Mouse (Mus musculus): ENCODE results near the gene Ttc21b. TPM values are rescaled to one million over a fixed set of nuclear protein-coding genes. Genes with fewer than 3 reads are reported as not detected.

The Ttc21b gene
- total RNA-seq (2023), result 1 to 10 TPM in 1 of 2 experiments, under 1 TPM in 1; 0.75 to 1.1 TPM

GRCm38 (mm10) chr2:66256220-66257131 lies at the start of gene Ttc21b:
Ttc21b (minus strand) TSS chr2:66256617.

Other genes starting within 250 kb of the Ttc21b start
- 1 to 10 TPM; 8.3 to 9.4 TPM for gene Galnt3, start 131.6 kb downstream of the Ttc21b start, total RNA-seq (2023)
- gene Scn1a, start 184.2 kb upstream of the Ttc21b start, total RNA-seq (2023), result not detected

All from neutrophil, adult 59 days (primary cell).